Mouse (Mus musculus) CH12.LX (cell line): ENCODE data around the gene Ece2.

Experiments used
- CTCF ChIP-seq, 2 experiments: IDR thresholded peaks in 1 of 2; conservative IDR thresholded peaks in 1 of 2; 2 replicates each; pipeline ENCODE4 v1.5.1; 2011 to 2012; ENCODE audit warnings: low read depth in 2 of 2, low read length in 2 of 2, improper control_type of control experiment in 1 of 2, inconsistent platforms in 1 of 2, mild to moderate bottlenecking in 1 of 2, moderate library complexity in 1 of 2
- EP300 ChIP-seq: IDR thresholded peaks from 2 replicates; pipeline ENCODE4 v1.6.1; 2011; ENCODE audit warnings: low read length, improper control_type of control experiment

GRCm38 (mm10) chr16:20619541-20620398 lies 9.9 kb upstream of the Ece2 start:
- no peak for TF ChIP-seq CTCF (conservative IDR thresholded peaks at IDR 0.05 in 1 of 2, IDR thresholded peaks at IDR 0.05 in 1 of 2; ENCODE audit: low read depth in 2 of 2, low read length in 2 of 2)
- TF ChIP-seq EP300: no peak
